Mouse (Mus musculus) thymus, postnatal 0 days (tissue): ENCODE results near the gene Meox2. TPM values are rescaled to one million over a fixed set of nuclear protein-coding genes. Genes with fewer than 3 reads are reported as not detected.
"Not testable (repeated sequence)": the region's sequence is repeated elsewhere in the genome, so short reads cannot be mapped to it uniquely, and the experiment has no call there.

ENCODE experiments used
- DNase-seq: peaks from one replicate; pipeline ENCODE4 v3.0.0-alpha.2; 2015; ENCODE audit warnings: low spot score
- polyA plus RNA-seq: library from polyadenylated mRNA; unstranded; fragments of >200 nt; fragmentation: Nextera tagmentation; extraction: Ambion mirVana; gene quantifications from 2 replicates; pipeline ENCODE4 v1.2.1, GENCODE M21; 2015

The Meox2 gene
- 2.1 and 2.5 TPM in 2 replicates for polyA plus RNA-seq

DNA sequence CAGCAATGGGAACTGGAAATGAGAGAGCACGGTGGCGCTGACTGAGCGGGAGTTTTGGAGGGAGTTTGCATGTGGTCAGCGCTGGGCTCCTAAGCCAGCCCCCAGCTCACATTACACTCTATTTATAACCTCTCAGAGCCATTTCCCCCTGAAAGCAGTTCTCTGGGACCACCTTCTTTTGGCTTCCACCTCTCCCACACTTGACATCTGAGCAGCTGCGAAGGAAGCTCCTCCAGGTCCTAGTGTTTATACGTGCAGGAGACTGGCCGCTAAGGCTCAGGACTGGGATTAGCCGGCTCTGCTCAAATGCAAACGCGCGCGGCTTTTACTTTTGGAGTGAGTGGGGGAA, at the start of gene Meox2:
Gene Meox2 (plus strand): TSS at position 151 of the 349 bp plus-strand sequence.
- DNase-seq = no peak

GRCm38 (mm10) chr12:37072636-37073035, 35.7 kb upstream of the Meox2 start:
- no peak for DNase-seq

GRCm38 (mm10) chr12:37077308-37077707, 31.0 kb upstream of the Meox2 start:
- DNase-seq = no peak

DNA sequence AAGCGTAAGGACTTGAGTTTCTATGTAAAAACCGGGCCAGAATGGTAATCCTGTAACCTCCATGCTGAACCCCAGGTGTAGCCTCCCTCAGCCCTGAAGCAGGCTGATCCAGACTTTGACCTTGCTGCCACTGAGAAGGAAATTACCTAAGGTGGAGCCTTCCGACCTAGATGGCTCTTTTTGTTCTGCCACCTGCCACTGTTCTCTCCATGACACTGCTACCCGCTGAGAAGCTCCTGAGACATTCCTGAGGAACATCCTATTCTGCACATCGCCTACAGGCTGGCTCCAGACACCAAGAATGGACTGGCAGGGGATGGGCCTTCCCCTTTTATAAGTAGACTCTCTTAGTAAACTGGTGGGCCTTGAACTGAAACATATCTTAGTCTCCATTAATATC, 28.3 kb upstream of the Meox2 start:
- DNase-seq = not testable (repeated sequence)

DNA sequence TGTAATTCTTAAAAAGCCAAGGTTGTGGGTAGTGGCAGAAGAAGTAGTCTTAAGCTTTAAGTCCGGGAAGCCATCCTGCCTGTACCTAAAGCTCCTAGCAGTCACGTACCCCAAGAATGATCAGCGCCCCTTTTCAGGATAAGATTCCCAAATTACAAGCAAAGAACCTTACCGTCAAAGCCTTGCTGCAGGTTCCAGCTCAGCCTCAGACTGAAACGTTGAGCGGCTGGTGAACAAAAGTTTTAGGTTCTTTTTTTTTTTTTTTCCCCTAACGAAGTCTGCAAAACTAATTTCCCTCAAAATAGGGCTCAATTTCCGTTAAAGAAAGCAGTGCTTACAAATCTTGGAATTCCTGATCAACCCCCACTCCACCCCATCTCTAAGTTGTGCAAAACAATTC, 1.8 kb upstream of the Meox2 start:
- DNase-seq = no peak

DNA sequence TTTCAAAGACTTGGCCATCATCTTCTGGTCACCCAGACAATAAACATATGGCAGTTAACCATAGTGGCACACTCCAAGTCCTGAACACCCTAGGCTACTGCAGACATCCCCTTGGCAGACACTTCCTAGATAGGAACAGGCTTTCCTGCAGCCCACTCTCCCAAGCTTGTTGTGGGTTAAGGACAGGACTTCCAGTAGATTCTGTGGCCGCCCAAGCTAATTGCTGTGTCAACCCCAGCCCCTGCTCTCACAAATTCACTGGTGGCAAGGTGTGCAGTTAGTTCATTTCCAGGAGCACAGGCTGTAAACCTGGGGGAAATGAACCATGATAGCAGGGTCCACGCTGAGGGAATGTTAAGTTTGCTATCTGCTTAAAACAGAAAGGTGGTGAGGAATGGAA, 1.2 kb upstream of the Meox2 start:
- DNase-seq = no peak

DNA sequence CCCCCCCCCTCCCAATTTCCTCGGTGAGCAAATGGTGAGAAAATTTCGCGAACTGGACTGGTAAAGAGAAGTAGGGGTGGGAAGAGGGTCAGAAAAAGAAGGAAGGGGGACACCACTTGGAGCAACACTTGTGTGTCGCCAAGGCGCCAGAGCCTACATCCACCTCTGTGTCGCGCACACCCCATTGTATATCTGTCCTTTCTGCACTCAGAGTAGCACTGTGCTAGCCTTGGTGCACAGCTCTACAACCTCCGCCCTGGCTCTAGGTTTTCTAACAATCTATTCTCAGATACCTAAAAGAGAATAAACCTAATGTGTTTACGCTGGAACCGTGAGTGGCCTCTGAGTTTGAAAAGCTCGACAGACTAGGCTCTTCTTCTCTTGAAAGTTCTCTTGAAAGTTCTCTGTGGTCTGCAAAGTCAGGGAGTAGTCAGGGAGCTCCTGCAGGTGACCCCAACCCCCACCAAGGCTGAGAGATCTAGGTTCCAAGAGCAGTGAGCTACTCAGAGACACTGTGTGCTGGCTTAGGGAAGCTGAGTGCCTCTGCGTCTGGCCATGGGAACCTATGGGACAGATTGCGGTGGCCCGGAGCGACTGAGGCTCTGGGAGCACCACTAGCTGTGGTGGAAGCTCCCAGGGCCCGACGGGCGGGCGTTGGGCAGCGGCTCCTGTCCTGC, 489 bp upstream of the Meox2 start:
- DNase-seq = no peak

- no peak for DNase-seq
Observed at GRCm38 (mm10) chr12:37108819-37109473, 606 bp downstream of the Meox2 start.

GRCm38 (mm10) chr12:37109474-37110012, 1.2 kb downstream of the Meox2 start:
- no peak for DNase-seq

GRCm38 (mm10) chr12:37110977-37111376, 2.6 kb downstream of the Meox2 start:
- DNase-seq = no peak

DNA sequence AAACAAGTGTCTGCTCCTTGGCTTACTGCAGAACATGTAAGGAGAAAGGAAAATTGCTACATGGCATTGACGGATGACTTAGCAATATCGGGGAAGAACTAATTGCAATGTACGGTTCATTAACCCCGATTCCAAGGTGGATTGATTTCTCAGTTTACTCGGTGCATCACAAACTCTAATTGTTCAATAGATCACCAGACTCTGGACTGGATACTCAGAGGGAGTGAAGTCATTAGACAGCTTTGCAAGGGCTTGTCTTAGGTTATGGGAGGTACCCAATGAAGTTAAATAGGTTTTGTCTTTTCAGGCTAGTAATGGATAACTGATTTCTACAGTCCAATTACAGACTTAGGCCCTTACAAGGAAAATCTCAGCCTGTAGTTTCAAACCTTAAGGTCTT, 10.9 kb downstream of the Meox2 start:
- no peak for DNase-seq

- no peak for DNase-seq
Observed at GRCm38 (mm10) chr12:37123763-37124162, 15.4 kb downstream of the Meox2 start.

GRCm38 (mm10) chr12:37142080-37142703, 33.9 kb downstream of the Meox2 start:
- no peak for DNase-seq

DNA sequence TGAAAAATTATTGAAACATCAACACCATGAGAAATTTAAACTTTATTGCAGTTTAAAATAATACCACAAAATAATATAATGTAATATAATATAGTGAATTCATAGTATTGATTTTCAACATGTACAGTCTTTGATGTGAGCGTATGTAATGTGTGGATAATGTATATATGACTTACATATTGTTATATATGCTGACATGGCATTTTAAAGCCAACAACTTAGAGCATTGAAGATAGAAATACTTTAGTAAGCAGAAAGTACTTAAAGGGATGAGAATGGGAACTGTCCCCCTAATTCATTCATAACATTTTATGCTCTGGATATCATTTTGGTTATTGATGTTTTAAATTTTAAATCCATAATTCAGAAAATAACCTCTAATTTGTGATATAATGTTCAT, 35.5 kb downstream of the Meox2 start:
- no peak for DNase-seq

- DNase-seq = no peak
Observed at GRCm38 (mm10) chr12:37167742-37168141, 59.4 kb downstream of the Meox2 start.

DNA sequence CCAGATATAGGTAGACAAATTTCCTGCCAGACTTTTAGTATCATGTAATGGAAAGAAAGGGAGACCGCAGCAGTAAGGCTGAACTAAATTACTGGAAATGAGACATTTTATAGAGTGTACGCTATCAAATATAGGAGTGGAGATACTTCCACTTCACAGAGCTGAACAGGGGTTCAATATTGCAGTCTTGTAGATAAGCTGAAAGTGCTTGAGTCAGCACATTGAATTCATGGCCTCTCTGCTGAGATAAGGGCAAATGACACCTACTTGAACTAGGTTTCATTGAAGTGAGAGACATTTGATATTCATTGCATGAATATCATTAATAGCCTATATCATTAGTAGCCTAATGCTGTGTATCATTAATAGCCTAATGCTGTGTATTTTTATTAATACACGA, 65.0 kb downstream of the Meox2 start:
- no peak for DNase-seq

DNA sequence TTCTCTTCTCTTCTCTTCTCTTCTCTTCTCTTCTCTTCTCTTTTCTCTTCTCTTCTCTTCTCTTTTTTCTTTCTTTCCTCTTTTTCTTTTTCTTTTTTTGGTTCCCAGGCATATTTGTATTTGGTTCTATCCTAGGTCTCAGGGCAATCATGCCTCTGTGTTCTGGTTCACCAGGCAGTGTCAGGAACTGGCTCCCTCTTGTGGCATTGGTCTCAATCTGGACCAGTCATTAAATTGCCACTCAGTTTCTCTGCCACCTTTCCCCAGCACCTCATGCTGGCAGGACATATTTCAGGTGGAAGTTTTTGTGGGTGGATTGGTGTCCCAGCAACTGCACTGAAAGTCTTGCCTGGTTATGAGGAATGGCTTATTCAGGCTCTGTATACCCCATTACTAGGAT, 75.3 kb downstream of the Meox2 start:
- DNase-seq = peak; percentile 2

GRCm38 (mm10) chr12:37188940-37189488, 80.7 kb downstream of the Meox2 start:
- DNase-seq = no peak
